Mouse (Mus musculus) megakaryocyte, embryonic 14.5 days (primary cell): Measurements from ENCODE around the gene Tkfc.

ENCODE experiments used
- FLI1 ChIP-seq: IDR thresholded peaks from 2 replicates; pipeline ENCODE4 v1.6.1; 2012; ENCODE audit warnings: low read length, inconsistent platforms, mixed read lengths
- GATA1 ChIP-seq: IDR thresholded peaks from 3 replicates; pipeline ENCODE4 v1.6.1; 2012; ENCODE audit warnings: mixed read lengths, low read length, inconsistent platforms, borderline replicate concordance

- TF ChIP-seq GATA1 (no peak), FLI1 (no peak)
These were observed 3.1 kb downstream of the Tkfc start for GRCm38 (mm10) chr19:10602247-10602769.
